Mouse (Mus musculus): Measurements from ENCODE around the gene Mettl23.
"Not testable (repeated sequence)": the region's sequence is repeated elsewhere in the genome, so short reads cannot be mapped to it uniquely, and the experiment has no call there.

Gene Mettl23

DNA sequence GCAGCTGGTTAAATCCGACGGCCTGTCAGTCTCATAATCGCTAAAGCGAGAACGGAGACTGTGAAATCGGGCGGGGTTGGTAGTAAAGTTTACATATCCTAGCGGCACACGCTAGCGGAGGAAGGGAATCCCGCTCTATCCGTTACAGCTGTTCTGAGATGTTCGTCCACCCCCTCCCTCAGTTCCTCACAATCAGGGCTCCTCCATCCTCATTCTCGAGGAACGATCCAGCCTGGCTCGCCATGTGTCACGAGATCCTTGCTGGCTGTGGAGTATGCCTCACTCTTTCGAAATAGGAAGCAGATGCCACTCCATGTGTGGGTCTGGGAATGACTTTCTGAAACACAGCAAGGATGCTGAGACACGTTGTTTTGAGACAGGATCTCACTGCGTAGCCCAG, 30.9 kb downstream of the Mettl23 start:
- H3K27me3 ChIP-seq (ENCODE audit: control insufficient read depth, insufficient read depth, low read length, poor library complexity, severe bottlenecking): no peaks in the 10 kb centered on the region
- DNase-seq (ENCODE audit: low read depth, low spot score): no peak
- 0 out of 2 replicates have a peak, but pooled peaks cover 2% of the 10 kb centered on the region for H3K36me3 ChIP-seq (ENCODE audit: control insufficient read depth, insufficient read depth, low read length, poor library complexity, severe bottlenecking)

DNA sequence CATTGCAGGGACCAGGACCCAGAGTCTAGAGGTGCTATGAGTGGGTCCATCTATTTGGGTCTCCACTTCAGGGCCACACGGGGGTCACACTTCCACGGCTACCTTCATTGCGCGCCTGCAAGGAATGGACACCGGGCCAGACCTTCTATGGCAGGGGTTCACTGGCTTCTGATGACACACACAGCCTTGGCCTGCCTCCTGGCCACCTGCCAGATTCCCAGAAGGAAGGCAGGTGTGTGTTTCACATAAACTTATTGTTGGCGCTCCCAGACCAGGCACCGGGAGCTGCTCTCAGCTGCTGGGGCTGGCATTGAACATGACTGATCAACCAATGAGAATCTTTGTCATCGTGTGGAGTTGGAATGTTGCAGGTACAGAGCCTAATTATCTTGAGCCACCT, 35.4 kb downstream of the Mettl23 start:
- no peaks in the 10 kb centered on the region for H3K27me3 ChIP-seq (ENCODE audit: control insufficient read depth, insufficient read depth, low read length, poor library complexity, severe bottlenecking)
- DNase-seq (ENCODE audit: low read depth, low spot score): no peak

DNA sequence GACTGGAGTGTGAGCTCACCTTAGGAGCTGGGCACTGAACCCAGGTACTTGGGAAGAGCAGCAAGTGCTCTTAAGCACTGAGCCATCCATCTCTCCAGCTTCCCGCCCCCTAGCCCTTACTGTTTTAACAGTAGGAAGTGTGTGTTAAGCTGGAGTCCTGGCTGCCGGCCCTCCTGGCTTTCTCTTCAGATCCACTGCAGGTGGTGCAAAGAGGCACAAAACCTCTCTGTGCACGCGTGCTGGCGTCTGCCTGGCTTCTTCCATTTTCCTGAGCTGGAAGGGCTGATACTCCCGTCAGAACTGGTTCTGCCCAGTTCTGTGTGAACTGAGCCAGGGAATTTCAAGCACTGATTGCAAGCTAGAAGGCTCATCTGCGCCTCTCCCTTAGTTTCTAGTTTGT, 37.8 kb downstream of the Mettl23 start:
- DNase-seq (ENCODE audit: low read depth, low spot score): no peak

More for the DNA sequence above, 35.4 kb downstream of the Mettl23 start:
- 0 out of 2 replicates have a peak, but pooled peaks cover 2% of the 10 kb centered on the region for H3K36me3 ChIP-seq (ENCODE audit: control insufficient read depth, insufficient read depth, low read length, poor library complexity, severe bottlenecking)

DNA sequence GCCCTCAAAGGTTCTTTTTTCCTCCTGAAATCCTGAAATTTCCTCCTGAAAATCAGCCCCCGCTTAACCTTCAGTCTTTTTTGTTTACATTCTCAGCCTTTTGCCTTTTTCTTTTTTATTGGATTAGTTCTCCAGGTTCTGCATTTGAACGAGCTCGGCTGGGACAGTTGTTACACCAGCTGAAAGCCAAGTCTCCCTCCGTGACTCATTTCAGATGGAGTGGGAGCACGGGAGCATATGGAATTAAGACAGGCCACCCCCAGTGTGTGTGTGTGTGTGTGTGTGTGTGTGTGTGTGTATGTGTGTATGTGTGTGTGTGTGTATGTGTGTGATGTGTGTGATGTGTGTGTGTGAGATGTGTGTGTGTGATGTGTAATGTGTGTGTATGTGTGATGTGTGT, 38.4 kb downstream of the Mettl23 start:
- no peaks in the 10 kb centered on the region for H3K36me3 ChIP-seq (ENCODE audit: control insufficient read depth, insufficient read depth, low read length, poor library complexity, severe bottlenecking)
- H3K27me3 ChIP-seq (ENCODE audit: control insufficient read depth, insufficient read depth, low read length, poor library complexity, severe bottlenecking): no peaks in the 10 kb centered on the region
- DNase-seq (ENCODE audit: low read depth, low spot score): no peak

More for the DNA sequence above, 37.8 kb downstream of the Mettl23 start:
- Histone ChIP-seq H3K36me3 (ENCODE audit: control insufficient read depth, insufficient read depth, low read length, poor library complexity, severe bottlenecking) (no peaks in the 10 kb centered on the region), H3K27me3 (ENCODE audit: control insufficient read depth, insufficient read depth, low read length, poor library complexity, severe bottlenecking) (no peaks in the 10 kb centered on the region)

DNA sequence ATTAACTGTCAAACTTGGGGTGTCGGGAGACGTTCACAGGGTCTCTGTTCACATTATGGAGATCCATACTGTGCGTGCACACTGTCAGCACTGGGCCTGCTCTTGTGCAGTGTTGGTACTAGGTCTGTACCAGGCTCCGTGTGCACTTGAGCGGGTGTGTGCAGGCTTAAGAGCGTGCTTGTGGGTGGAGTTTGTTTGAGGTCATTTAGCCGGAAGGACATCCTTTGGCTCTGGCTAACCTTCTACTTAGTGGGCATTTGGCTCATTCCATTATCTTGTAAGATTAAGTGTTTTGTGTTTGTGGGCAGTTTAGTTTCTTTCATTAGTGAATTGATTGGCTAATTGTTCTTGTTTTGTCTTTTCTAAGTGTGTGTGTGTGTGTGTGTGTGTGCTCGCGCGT, 39.4 kb downstream of the Mettl23 start:
- H3K27me3 ChIP-seq (ENCODE audit: control insufficient read depth, insufficient read depth, low read length, poor library complexity, severe bottlenecking): no peaks in the 10 kb centered on the region
- no peak for DNase-seq (ENCODE audit: low read depth, low spot score)
- H3K36me3 ChIP-seq (ENCODE audit: control insufficient read depth, insufficient read depth, low read length, poor library complexity, severe bottlenecking): no peaks in the 10 kb centered on the region

DNA sequence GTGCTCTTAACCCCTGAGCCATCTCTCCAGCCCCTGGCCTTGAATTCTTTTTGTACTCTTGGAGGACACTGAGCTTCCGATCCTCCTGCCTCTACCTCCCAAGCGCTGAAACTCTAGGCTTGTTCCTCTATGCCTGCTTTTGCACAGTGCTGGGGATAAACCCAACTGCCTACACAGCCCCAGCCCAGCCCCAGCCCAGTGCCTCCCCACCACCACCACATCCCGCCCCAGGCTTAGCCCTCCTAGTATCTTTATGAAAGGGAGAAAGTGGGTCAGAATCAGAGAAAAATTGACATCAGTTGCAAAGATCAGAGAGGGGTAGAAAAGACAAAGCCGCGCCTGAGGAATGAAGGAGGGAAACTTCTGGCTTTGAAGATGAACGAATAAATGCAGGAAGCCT, 41.0 kb downstream of the Mettl23 start:
- no peak for DNase-seq (ENCODE audit: low read depth, low spot score)
- Histone ChIP-seq H3K27me3 (ENCODE audit: control insufficient read depth, insufficient read depth, low read length, poor library complexity, severe bottlenecking) (no peaks in the 10 kb centered on the region), H3K36me3 (ENCODE audit: control insufficient read depth, insufficient read depth, low read length, poor library complexity, severe bottlenecking) (no peaks in the 10 kb centered on the region)

DNA sequence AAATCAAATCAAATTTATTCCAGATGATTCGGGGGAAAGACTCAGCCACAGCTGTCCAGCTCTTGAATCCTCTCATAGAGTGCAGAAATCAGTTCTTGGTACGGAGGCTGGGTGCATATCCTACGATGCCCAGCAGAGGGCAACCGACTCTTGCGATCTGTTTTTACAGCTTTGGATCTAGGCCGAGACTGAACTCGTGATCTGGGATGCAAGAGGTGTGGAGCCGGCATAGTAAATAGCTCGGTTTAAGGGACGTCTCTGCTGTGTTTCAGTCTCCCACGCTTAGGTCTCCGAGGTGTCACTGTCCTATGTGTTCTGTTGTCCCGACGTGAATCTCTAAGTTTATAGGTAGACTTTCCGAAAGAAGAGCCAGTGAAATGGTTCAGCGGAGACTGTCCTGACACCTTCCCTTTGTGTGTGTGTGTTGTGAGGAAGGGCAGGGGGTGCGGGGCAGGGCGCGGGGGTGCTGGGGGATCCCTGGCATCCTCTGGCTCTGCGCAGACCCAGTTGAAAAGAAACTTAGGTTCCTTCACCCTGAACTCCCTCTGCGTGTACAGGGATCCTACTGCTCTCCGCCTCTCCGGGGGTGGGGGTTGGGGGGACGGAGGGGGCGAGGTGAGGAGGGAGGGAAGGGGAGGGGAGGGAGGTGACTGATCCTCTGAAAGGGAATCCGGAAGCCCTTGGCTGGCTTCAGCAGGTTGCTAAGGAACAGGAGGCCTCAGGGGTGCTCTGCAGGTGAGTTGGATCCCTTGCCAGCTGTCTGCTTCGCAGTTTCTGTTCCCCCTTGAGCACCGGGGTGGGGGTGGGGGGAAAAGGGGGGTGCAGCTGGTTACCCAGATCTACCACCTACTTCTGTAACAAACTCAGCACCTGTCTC, 42.4 kb downstream of the Mettl23 start:
- Histone ChIP-seq H3K27me3 (ENCODE audit: control insufficient read depth, insufficient read depth, low read length, poor library complexity, severe bottlenecking) (no peaks in the 10 kb centered on the region), H3K36me3 (ENCODE audit: control insufficient read depth, insufficient read depth, low read length, poor library complexity, severe bottlenecking) (no peaks in the 10 kb centered on the region)
- peak; percentile 89 for DNase-seq (ENCODE audit: low read depth, low spot score)

DNA sequence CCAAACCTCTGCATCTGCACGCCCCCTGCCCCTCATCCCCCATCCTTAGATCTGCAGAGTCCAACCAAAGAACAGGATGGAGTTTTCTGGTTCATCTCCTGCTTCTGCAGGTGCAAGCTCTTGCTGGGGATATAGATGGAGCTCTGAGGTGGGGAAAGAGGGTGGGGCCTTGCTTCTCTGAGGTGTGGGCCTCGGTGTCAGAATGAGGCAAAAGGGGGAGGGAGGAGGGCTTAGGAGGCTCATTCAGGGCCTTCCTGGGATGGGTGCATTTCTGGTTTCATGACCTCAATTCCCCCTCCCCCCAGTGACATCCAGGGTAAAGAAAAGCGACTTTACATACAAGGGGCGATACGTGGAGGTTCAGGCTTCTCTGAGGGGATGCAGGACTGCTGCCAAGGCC, 44.1 kb downstream of the Mettl23 start:
- H3K27me3 ChIP-seq (ENCODE audit: control insufficient read depth, insufficient read depth, low read length, poor library complexity, severe bottlenecking): no peaks in the 10 kb centered on the region
- no peaks in the 10 kb centered on the region for H3K36me3 ChIP-seq (ENCODE audit: control insufficient read depth, insufficient read depth, low read length, poor library complexity, severe bottlenecking)
- DNase-seq (ENCODE audit: low read depth, low spot score): no peak

DNA sequence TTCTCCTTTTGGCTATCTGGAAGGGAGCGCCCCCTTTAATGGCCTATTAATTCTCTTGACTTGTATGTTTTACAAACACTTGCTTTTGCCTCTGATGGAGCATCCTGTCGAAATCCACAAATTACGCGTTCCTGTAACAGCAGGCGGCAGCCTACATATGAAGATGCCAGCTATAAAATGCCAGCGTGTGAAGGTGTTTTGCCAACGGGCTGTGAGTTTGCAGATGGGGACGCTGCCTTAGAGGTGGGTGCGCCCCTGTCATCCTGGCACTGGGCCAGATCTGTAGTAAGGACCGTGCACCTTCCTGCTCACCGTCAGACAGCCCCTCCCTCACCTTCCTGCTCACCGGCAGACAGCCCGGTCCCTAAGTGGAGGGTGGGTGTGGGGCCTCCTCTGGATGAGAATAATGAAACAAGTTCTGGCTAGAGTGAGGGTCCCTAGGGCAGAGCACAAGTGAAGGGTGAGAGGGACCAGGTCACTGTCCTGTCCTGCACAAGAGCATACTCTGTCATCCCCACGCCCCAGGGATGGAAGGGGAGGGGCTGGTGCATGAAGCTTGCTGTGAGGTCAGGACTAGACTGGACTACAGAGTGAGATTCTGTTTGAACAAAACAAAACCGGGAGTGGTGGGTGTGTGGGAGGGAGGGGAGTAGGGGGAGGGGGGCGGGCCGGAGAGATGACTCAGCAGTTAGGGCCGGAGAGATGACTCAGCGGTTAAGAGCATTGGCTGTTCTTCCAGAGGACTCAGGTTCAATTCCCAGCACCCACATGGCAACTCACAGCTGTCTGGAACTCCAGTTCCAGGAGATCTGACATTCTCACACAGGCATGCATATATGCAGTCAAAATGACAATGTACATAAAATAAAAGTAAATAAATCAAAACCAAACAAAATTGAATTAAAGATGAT, 50.7 kb downstream of the Mettl23 start:
- no peak for DNase-seq (ENCODE audit: low read depth, low spot score)
- no peaks in the 10 kb centered on the region for H3K36me3 ChIP-seq (ENCODE audit: control insufficient read depth, insufficient read depth, low read length, poor library complexity, severe bottlenecking)

DNA sequence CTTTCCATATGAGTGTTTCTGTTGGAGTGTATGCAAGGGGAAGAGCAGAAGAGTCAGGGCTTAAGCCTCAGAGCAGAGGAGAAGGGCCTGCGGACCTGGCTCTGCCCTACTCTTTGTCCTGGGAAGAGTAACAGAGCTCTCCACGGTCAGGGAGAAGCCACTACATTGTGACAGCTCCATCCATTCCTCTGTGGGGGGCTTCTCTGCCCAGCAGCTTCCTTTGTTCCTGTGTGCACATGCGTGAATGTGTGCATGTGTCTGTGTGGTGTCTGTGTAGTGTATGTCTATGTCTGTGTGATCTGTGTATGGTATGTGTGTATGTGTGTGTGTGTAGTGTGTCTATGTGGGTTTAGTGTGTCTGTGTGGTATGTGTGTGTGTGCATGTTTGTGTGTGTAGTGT, 52.3 kb downstream of the Mettl23 start:
- no peak for DNase-seq (ENCODE audit: low read depth, low spot score)
- no peaks in the 10 kb centered on the region for H3K36me3 ChIP-seq (ENCODE audit: control insufficient read depth, insufficient read depth, low read length, poor library complexity, severe bottlenecking)
- no peaks in the 10 kb centered on the region for H3K27me3 ChIP-seq (ENCODE audit: control insufficient read depth, insufficient read depth, low read length, poor library complexity, severe bottlenecking)

More for the DNA sequence above, 50.7 kb downstream of the Mettl23 start:
- no peaks in the 10 kb centered on the region for H3K27me3 ChIP-seq (ENCODE audit: control insufficient read depth, insufficient read depth, low read length, poor library complexity, severe bottlenecking)

DNA sequence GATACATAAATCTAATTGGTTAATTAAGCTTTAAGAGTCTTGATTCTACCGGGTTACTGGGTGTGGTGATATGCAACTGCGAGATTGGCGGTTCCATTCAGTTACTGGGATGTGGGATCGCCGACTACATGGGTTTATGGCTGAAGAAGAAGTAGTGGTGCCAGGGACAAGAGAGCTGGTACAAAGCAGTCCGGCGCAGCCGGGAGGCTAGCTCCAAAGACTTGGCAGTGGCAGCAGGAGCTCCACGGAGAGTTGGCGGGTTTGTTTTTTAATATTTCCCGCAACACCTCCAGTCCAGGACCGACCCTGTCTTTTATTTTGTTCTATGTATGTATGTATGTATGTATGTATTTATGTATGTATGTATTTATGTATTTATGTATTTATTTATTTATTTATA, 56.2 kb downstream of the Mettl23 start:
- no peak for DNase-seq (ENCODE audit: low read depth, low spot score)
- no peaks in the 10 kb centered on the region for H3K27me3 ChIP-seq (ENCODE audit: control insufficient read depth, insufficient read depth, low read length, poor library complexity, severe bottlenecking)
- no peaks in the 10 kb centered on the region for H3K36me3 ChIP-seq (ENCODE audit: control insufficient read depth, insufficient read depth, low read length, poor library complexity, severe bottlenecking)

DNA sequence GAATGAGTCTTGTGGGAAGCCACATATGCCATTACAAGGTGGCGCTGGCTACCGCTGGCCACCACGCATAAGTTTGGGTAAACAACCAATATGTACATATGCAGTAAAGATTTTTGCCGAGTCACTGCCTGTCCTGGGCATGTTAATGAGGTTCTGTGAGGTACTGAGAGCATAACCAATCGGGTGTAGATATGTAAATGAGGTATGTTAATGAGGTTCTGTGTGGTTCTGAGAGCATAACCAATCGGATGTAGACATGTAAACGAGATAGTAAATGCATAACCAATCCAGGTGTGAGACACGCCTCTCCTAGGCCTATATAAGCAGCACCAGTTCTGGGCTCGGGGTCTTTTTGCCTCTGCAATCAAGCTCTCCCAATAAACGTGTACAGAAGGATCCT, 59.5 kb downstream of the Mettl23 start:
- DNase-seq (ENCODE audit: low read depth, low spot score); H3K36me3 ChIP-seq (ENCODE audit: control insufficient read depth, insufficient read depth, low read length, poor library complexity, severe bottlenecking); H3K27me3 ChIP-seq (ENCODE audit: control insufficient read depth, insufficient read depth, low read length, poor library complexity, severe bottlenecking): not testable (repeated sequence)

All from splenic B cell, adult 2 months (primary cell).